Mouse (Mus musculus) cortical plate, adult 2 months (tissue): ENCODE data around the gene Scnm1. TPM values are rescaled to one million over a fixed set of nuclear protein-coding genes. Genes with fewer than 3 reads are reported as not detected.
A peak's percentile ranks its signal among the peaks of the same experiment; 100 is the strongest.
"Not testable (repeated sequence)": the region's sequence is repeated elsewhere in the genome, so short reads cannot be mapped to it uniquely, and the experiment has no call there.

Experiments used
- H3K27ac ChIP-seq: fragments of 200-500 bp; 2 replicates; pipeline ENCODE4 v1.5.1; 2012; ENCODE audit warnings: low read length, control low read depth, inconsistent platforms; ENCODE audit not compliant: insufficient read depth
- H3K4me1 ChIP-seq: fragments of 200-500 bp; 2 replicates; pipeline ENCODE4 v1.6.1; 2011; ENCODE audit warnings: low read length; ENCODE audit not compliant: control insufficient read depth, insufficient read depth
- H3K4me3 ChIP-seq: fragments of 200-500 bp; 2 replicates; pipeline ENCODE4 v1.5.1; 2011; ENCODE audit warnings: mild to moderate bottlenecking, low read length, control low read depth; ENCODE audit not compliant: insufficient read depth
- CTCF ChIP-seq: fragments of 200-500 bp; IDR thresholded peaks from 2 replicates; pipeline ENCODE4 v1.5.1; 2011; ENCODE audit warnings: mild to moderate bottlenecking, control low read depth, low read length; ENCODE audit not compliant: insufficient read depth; ENCODE audit errors: extremely low read depth
- POLR2A ChIP-seq: fragments of 200-500 bp; IDR thresholded peaks from 2 replicates; pipeline ENCODE4 v1.6.1; 2011; ENCODE audit warnings: mild to moderate bottlenecking, low read length, control low read depth; ENCODE audit not compliant: insufficient read depth; ENCODE audit errors: extremely low read depth
- polyA plus RNA-seq: library from polyadenylated mRNA; depleted of rRNA; stranded (reverse); fragments of >200 nt; gene quantifications from 2 replicates; pipeline ENCODE4 v1.2.3, GENCODE M21; 2012; rRNA removed

Scnm1 gene
- polyA plus RNA-seq, 1 experiment, result 114 TPM

GRCm38 (mm10) chr3:95110911-95111726 lies 22.7 kb downstream of the Scnm1 start, which contains the start of gene Vps72:
Gene Vps72 (plus strand): TSS chr3:95111022.
- H3K27ac ChIP-seq, result no peak within 1 kb of the TSS; the same call in 1 of the 2 replicates
- H3K4me1 ChIP-seq, result no peaks in the 10 kb centered on the region
- TF ChIP-seq POLR2A, result peak; percentile 64; the same call in 1 of the 2 replicates
- no peak for TF ChIP-seq CTCF
- peak within 1 kb of the TSS; percentile 67 for H3K4me3 ChIP-seq

- no peak overlapping the region for H3K27ac ChIP-seq
- H3K4me3 ChIP-seq, result no peak overlapping the region
- TF ChIP-seq CTCF (no peak), POLR2A (no peak)
- H3K4me1 ChIP-seq, result peaks cover 2% of the 10 kb centered on the region; the same call in 1 of the 2 replicates
Observed at GRCm38 (mm10) chr3:95107898-95108297, 25.9 kb downstream of the Scnm1 start.

- H3K4me1 ChIP-seq, H3K27ac ChIP-seq: not testable (repeated sequence)
- H3K4me3 ChIP-seq, result peak overlapping the region; percentile 75; the same call in 1 of the 2 replicates
Observed at GRCm38 (mm10) chr3:95107308-95107707, 26.5 kb downstream of the Scnm1 start.

- TF ChIP-seq CTCF, result no peak
- TF ChIP-seq POLR2A, result peak; percentile 81
- H3K27ac ChIP-seq, result peak within 1 kb of the TSS; percentile 62
- peak within 1 kb of the TSS; percentile 75 for H3K4me3 ChIP-seq
- peaks cover 4% of the 10 kb centered on the region; the same call in 1 of the 2 replicates for H3K4me1 ChIP-seq
Observed at GRCm38 (mm10) chr3:95106338-95107117, 27.3 kb downstream of the Scnm1 start, which contains the start of gene Pip5k1a. Gene Pip5k1a (minus strand): TSS chr3:95106930.

GRCm38 (mm10) chr3:95105586-95106337 lies 28.0 kb downstream of the Scnm1 start:
- H3K27ac ChIP-seq, result peak overlapping the region; percentile 98
- peak overlapping the region; percentile 75 for H3K4me3 ChIP-seq
- TF ChIP-seq CTCF (no peak), POLR2A (no peak)
- peaks cover 5% of the 10 kb centered on the region; the same call in 1 of the 2 replicates for H3K4me1 ChIP-seq

GRCm38 (mm10) chr3:95105121-95105520 lies 28.7 kb downstream of the Scnm1 start:
- H3K4me1 ChIP-seq, result peaks cover 5% of the 10 kb centered on the region; the same call in 1 of the 2 replicates
- peak overlapping the region; percentile 75 for H3K4me3 ChIP-seq
- TF ChIP-seq POLR2A (no peak), CTCF (no peak)
- peak overlapping the region; percentile 98 for H3K27ac ChIP-seq

- Histone ChIP-seq H3K4me1 (peaks cover 7% of the 10 kb centered on the region; the same call in 1 of the 2 replicates), H3K27ac (no peak overlapping the region), H3K4me3 (no peak overlapping the region)
- TF ChIP-seq CTCF (no peak), POLR2A (no peak)
Observed at GRCm38 (mm10) chr3:95100854-95101253, 33.0 kb downstream of the Scnm1 start.

- TF ChIP-seq POLR2A, result no peak
- no peak for TF ChIP-seq CTCF
- Histone ChIP-seq H3K4me1 (0 out of 2 replicates have a peak, but pooled peaks cover 2% of the 10 kb centered on the region), H3K27ac (no peak overlapping the region), H3K4me3 (no peak overlapping the region)
Observed at GRCm38 (mm10) chr3:95088071-95088470, 45.7 kb downstream of the Scnm1 start.

Other genes starting within 250 kb of the Scnm1 start
- 257 TPM in 2 replicates for gene Psmb4, start 247.1 kb downstream of the Scnm1 start, polyA plus RNA-seq
- 17.0 and 18.7 TPM in 2 replicates for gene Selenbp1, start 201.0 kb downstream of the Scnm1 start, polyA plus RNA-seq
- gene Rfx5, start 179.9 kb downstream of the Scnm1 start, polyA plus RNA-seq, result 24.3 and 26.4 TPM in 2 replicates
- 56.6 and 61.4 TPM in 2 replicates for gene Pi4kb, start 159.3 kb downstream of the Scnm1 start, polyA plus RNA-seq
- 15.8 and 17.5 TPM in 2 replicates for gene Zfp687, start 118.6 kb downstream of the Scnm1 start, polyA plus RNA-seq
- 193 and 203 TPM in 2 replicates for gene Psmd4, start 91.4 kb downstream of the Scnm1 start, polyA plus RNA-seq
- gene Pip5k1a, start 27.1 kb downstream of the Scnm1 start, polyA plus RNA-seq, result 41.1 and 41.7 TPM in 2 replicates
- 48.0 and 52.4 TPM in 2 replicates for gene Vps72, start 23.0 kb downstream of the Scnm1 start, polyA plus RNA-seq
- 0.72 and 0.77 TPM in 2 replicates for gene Tmod4, start 9.5 kb downstream of the Scnm1 start, polyA plus RNA-seq
- 21.4 and 21.6 TPM in 2 replicates for gene Lysmd1, start 77 bp upstream of the Scnm1 start, polyA plus RNA-seq
- 5.1 and 5.2 TPM in 2 replicates for gene Tnfaip8l2, start 8.3 kb upstream of the Scnm1 start, polyA plus RNA-seq
- 26.1 and 29.0 TPM in 2 replicates for gene Sema6c, start 26.4 kb upstream of the Scnm1 start, polyA plus RNA-seq
- 12.1 and 12.8 TPM in 2 replicates for gene Gabpb2, start 83.9 kb upstream of the Scnm1 start, polyA plus RNA-seq
- 65.4 and 66.6 TPM in 2 replicates for gene Cdc42se1, start 94.7 kb upstream of the Scnm1 start, polyA plus RNA-seq
- 428 and 469 TPM in 2 replicates for gene Mllt11, start 98.2 kb upstream of the Scnm1 start, polyA plus RNA-seq
- gene Gm128, start 107.6 kb upstream of the Scnm1 start, polyA plus RNA-seq, result 0.23 and 0.25 TPM in 2 replicates
- gene Bnipl, start 117.2 kb upstream of the Scnm1 start, polyA plus RNA-seq, result 0.17 and 0.61 TPM in 2 replicates
- gene Mindy1, start 147.3 kb upstream of the Scnm1 start, polyA plus RNA-seq, result 29.6 and 33.9 TPM in 2 replicates
- 24.8 and 26.2 TPM in 2 replicates for gene Prune1, start 148.1 kb upstream of the Scnm1 start, polyA plus RNA-seq
- 2.3 and 2.4 TPM in 2 replicates for gene Anxa9, start 173.2 kb upstream of the Scnm1 start, polyA plus RNA-seq
- gene Cers2, start 180.8 kb upstream of the Scnm1 start, polyA plus RNA-seq, result 101 and 110 TPM in 2 replicates
- gene Setdb1, start 223.2 kb upstream of the Scnm1 start, polyA plus RNA-seq, result 34.6 and 37.5 TPM in 2 replicates